Mouse (Mus musculus) CH12.LX (cell line): ENCODE measurements around the gene Gtpbp2. TPM values are rescaled to one million over a fixed set of nuclear protein-coding genes. Genes with fewer than 3 reads are reported as not detected.

Experiments used
- DNase-seq: peaks from one replicate; pipeline ENCODE4 v3.0.0-alpha.2; 2013; ENCODE audit errors: extremely low read depth
- H3K27ac ChIP-seq: 2 replicates; pipeline ENCODE4 v1.5.1; 2012; ENCODE audit warnings: low read depth, mild to moderate bottlenecking, control low read depth, moderate library complexity; ENCODE audit not compliant: insufficient read depth
- H3K27me3 ChIP-seq: replicated peaks from 2 replicates; pipeline ENCODE3; 2012; ENCODE audit warnings: inconsistent platforms
- H3K36me3 ChIP-seq, 2 experiments: replicated peaks in 1 of 2; 2 replicates each; pipeline versions ENCODE3 to v1.6.1; 2012; ENCODE audit warnings: inconsistent platforms in 1 of 2, low read length in 1 of 2, mild to moderate bottlenecking in 1 of 2, mixed read lengths in 1 of 2, moderate library complexity in 1 of 2; ENCODE audit not compliant: control insufficient read depth in 1 of 2, insufficient read depth in 1 of 2
- H3K4me1 ChIP-seq, 2 experiments: 2 replicates each; pipeline ENCODE4 v1.6.1; 2012; ENCODE audit warnings: inconsistent platforms in 1 of 2, moderate library complexity in 1 of 2; ENCODE audit not compliant: insufficient read depth in 2 of 2, control insufficient read depth in 1 of 2
- H3K4me2 ChIP-seq: 2 replicates; pipeline ENCODE4 v1.6.1; 2012; ENCODE audit warnings: low read depth, mild to moderate bottlenecking, control low read depth; ENCODE audit not compliant: poor library complexity, insufficient read depth, severe bottlenecking
- H3K4me3 ChIP-seq, 3 experiments: fragments of 150-350 bp in 1 of 3; sonication (generic) in 1 of 3; replicated peaks in 1 of 3; 2 replicates each; pipeline versions ENCODE3 to v1.5.1; 2011 to 2012; ENCODE audit warnings: low read depth in 2 of 3, low read length in 2 of 3, mild to moderate bottlenecking in 2 of 3, moderate library complexity in 2 of 3, control low read depth in 1 of 3, improper control_type of control experiment in 1 of 3, inconsistent platforms in 1 of 3, mixed read lengths in 1 of 3; ENCODE audit not compliant: poor library complexity in 1 of 3
- H3K79me2 ChIP-seq: replicated peaks from 2 replicates; pipeline ENCODE4 v1.6.1; 2012; ENCODE audit warnings: mild to moderate bottlenecking, moderate library complexity; ENCODE audit not compliant: control insufficient read depth, poor library complexity, insufficient read depth, severe bottlenecking; ENCODE audit errors: extremely low read depth
- H3K9ac ChIP-seq: 2 replicates; pipeline ENCODE4 v1.6.1; 2012; ENCODE audit warnings: low read depth, mild to moderate bottlenecking, control low read depth, moderate library complexity; ENCODE audit not compliant: insufficient read depth
- H3K9me3 ChIP-seq: replicated peaks from 2 replicates; pipeline ENCODE3; 2012; ENCODE audit warnings: low read length, inconsistent platforms, mixed read lengths
- CHD2 ChIP-seq: IDR thresholded peaks from 2 replicates; pipeline ENCODE4 v1.6.1; 2011; ENCODE audit warnings: low read length, improper control_type of control experiment
- E2F4 ChIP-seq: IDR thresholded peaks from 2 replicates; pipeline ENCODE4 v1.6.1; 2011; ENCODE audit warnings: low read depth, low read length, improper control_type of control experiment; ENCODE audit not compliant: insufficient replicate concordance
- ELF1 ChIP-seq: IDR thresholded peaks from 2 replicates; pipeline ENCODE4 v1.6.1; 2014; ENCODE audit warnings: low read depth, mild to moderate bottlenecking, inconsistent platforms, low read length, improper control_type of control experiment
- HCFC1 ChIP-seq: IDR thresholded peaks from 2 replicates; pipeline ENCODE4 v1.6.1; 2012; ENCODE audit warnings: low read depth, mild to moderate bottlenecking, inconsistent platforms, low read length, improper control_type of control experiment
- JUN ChIP-seq: IDR thresholded peaks from 2 replicates; pipeline ENCODE4 v1.6.1; 2011; ENCODE audit warnings: low read depth, mild to moderate bottlenecking, low read length, improper control_type of control experiment, moderate library complexity; ENCODE audit not compliant: insufficient read depth
- KAT2A ChIP-seq: IDR thresholded peaks from 2 replicates; pipeline ENCODE4 v1.6.1; 2012; ENCODE audit warnings: low read length, improper control_type of control experiment, inconsistent platforms; ENCODE audit not compliant: insufficient replicate concordance
- MAZ ChIP-seq: IDR thresholded peaks from 2 replicates; pipeline ENCODE4 v1.6.1; 2012; ENCODE audit warnings: low read depth, mild to moderate bottlenecking, inconsistent platforms, low read length, improper control_type of control experiment, moderate library complexity
- MEF2A ChIP-seq: IDR thresholded peaks from 2 replicates; pipeline ENCODE4 v1.6.1; 2014; ENCODE audit warnings: low read depth, mild to moderate bottlenecking, inconsistent platforms, low read length, improper control_type of control experiment, borderline replicate concordance
- PAX5 ChIP-seq: IDR thresholded peaks from 2 replicates; pipeline ENCODE4 v1.6.1; 2012; ENCODE audit warnings: low read length, inconsistent platforms, mixed read lengths
- POLR2AphosphoS2 ChIP-seq: IDR thresholded peaks from 2 replicates; pipeline ENCODE4 v1.6.1; 2011; ENCODE audit warnings: low read depth, low read length, improper control_type of control experiment
- RAD21 ChIP-seq: IDR thresholded peaks from 2 replicates; pipeline ENCODE4 v1.6.1; 2011; ENCODE audit warnings: low read depth, mild to moderate bottlenecking, low read length, improper control_type of control experiment, moderate library complexity
- RCOR1 ChIP-seq: conservative IDR thresholded peaks from 2 replicates; pipeline ENCODE4 v1.6.1; 2012; ENCODE audit warnings: low read depth, mild to moderate bottlenecking, inconsistent platforms, low read length, improper control_type of control experiment
- USF2 ChIP-seq: conservative IDR thresholded peaks from 2 replicates; pipeline ENCODE4 v1.6.1; 2011; ENCODE audit warnings: low read depth, low read length, improper control_type of control experiment
- ZC3H11A ChIP-seq: IDR thresholded peaks from 2 replicates; pipeline ENCODE4 v1.6.1; 2012; ENCODE audit warnings: low read depth, mild to moderate bottlenecking, inconsistent platforms, low read length, improper control_type of control experiment
- ZKSCAN1 ChIP-seq: IDR thresholded peaks from 2 replicates; pipeline ENCODE4 v1.6.1; 2012; ENCODE audit warnings: low read depth, inconsistent platforms, low read length, improper control_type of control experiment, borderline replicate concordance
- ZNF384 ChIP-seq: IDR thresholded peaks from 2 replicates; pipeline ENCODE4 v1.6.1; 2012; ENCODE audit warnings: low read depth, low read length, improper control_type of control experiment, inconsistent platforms
- dilution Hi-C: fragments of 300-500 bp; cut with MboI; formaldehyde crosslinking; loops from 2 replicates; pipeline ENCODE4 v1.14.3; 2020; ENCODE audit warnings: low sequenced_read_pairs; ENCODE audit not compliant: extremely low pct_unique_long_range_greater_than_20kb, extremely low pct_ligation_motif_present
- in situ Hi-C: fragments of 300-500 bp; cut with MboI; formaldehyde crosslinking; loops from 3 replicates; pipeline ENCODE4 v1.14.3; 2019; ENCODE audit warnings: low sequenced_read_pairs, low pct_ligation_motif_present, low pct_unique_long_range_greater_than_20kb, mixed read lengths
- polyA plus RNA-seq: library from polyadenylated mRNA; unstranded; fragments of >175 nt; gene quantifications from 2 replicates; pipeline ENCODE4 v1.2.1, GENCODE M21; 2012; ENCODE audit warnings: low read depth; ENCODE audit not compliant: insufficient read length
- total RNA-seq, 2 experiments: library from RNA; depleted of rRNA; stranded (reverse); fragments of 300-350 nt in 1 of 2; fragments of >200 nt in 1 of 2; gene quantifications; 2 replicates each; pipeline ENCODE4 v1.2.3; 2012 to 2014

Gene Gtpbp2
- total and polyA plus RNA-seq, 3 experiments: 14.9 to 104 (median 20.8) TPM

DNA sequence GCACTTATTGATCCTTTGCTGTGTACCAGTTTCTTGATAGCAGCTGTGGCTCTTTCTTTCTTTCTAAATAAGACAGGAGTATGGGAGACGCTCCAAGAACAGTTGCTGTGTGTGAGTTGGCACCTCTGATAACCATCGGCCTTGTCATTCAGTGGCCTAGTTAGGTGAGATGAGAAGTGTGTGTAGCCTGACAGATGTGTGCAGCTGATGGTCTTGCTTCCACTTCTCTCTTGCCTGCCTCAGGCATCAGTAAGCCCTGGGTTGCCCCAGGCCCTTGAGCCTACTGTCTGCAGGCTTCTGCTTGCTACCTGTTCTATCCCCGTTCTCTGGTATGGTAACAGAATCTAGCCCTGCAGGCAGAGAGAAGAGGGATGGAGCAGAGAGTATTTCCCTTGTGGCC, 44.0 kb upstream of the Gtpbp2 start:
- peaks cover 44 to 81% of the 10 kb centered on the region in 2 experiments for H3K36me3 ChIP-seq
- no peak for DNase-seq
- peaks cover 2 to 10% of the 10 kb centered on the region in 2 experiments; a peak in 2 of 4 replicates for H3K4me1 ChIP-seq
- H3K27me3 ChIP-seq: no peaks in the 10 kb centered on the region
- no peak overlapping the region for H3K27ac ChIP-seq
- no peak overlapping the region for H3K4me2 ChIP-seq
- no peaks in the 10 kb centered on the region for H3K9me3 ChIP-seq
- peaks cover 4% of the 10 kb centered on the region for H3K79me2 ChIP-seq
- no peak overlapping the region for H3K9ac ChIP-seq
- in situ Hi-C loops (loop anchor here (10.0 kb wide), 1 partner anchor 382 kb away; the partner anchor contains the start of gene 1600014C23Rik), dilution Hi-C loops (no loop called here)
- no peak overlapping the region for H3K4me3 ChIP-seq
- TF ChIP-seq CHD2 (no peak), MEF2A (no peak), ZC3H11A (no peak), RAD21 (no peak), E2F4 (no peak), POLR2AphosphoS2 (no peak), KAT2A (no peak), JUN (no peak), HCFC1 (no peak), ZKSCAN1 (no peak)

DNA sequence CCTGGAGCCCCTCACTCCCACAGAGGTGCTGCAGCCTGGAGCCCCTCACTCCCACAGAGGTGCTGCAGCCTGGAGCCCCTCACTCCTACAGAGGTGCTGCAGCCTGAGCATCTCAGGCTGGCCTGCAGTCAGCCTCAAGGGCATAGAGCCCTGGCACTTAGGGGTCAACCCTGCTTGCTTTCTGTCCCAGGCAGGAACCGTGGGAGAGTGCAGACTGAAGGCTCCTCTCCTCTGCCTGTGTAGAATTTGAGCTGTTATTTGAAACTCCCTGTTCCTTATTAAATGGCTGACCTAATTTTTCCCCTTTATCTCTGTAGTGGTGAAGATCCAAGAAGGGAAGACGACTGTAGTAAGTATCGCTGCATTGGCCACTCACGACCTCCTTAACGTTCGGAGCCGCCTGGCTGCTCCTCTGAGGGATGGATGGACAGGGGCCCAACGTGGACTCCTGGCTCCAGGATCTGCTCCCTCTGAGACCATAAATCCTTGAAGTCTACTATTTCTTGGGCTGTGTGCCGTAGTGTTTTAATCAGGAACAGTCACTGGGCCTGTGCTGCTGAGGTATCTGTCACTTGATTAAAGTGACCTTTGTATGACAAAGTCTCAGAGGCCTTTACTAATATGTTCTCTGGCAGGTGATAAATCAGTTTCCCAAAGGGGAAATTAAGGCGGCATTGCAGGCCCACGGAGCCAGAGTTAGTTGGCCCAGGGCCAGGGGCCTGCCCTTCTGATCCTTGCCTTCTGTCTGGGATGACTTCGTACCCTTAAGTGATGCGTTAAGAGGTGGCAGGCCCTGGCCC, 43.0 kb upstream of the Gtpbp2 start:
- dilution Hi-C loops: no loop called here
- Histone ChIP-seq H3K36me3 (peaks cover 53 to 88% of the 10 kb centered on the region in 2 experiments), H3K79me2 (peaks cover 4% of the 10 kb centered on the region), H3K4me1 (peaks cover 0 to under 1% of the 10 kb centered on the region in 2 experiments; a peak in 1 of 4 replicates), H3K4me3 (no peak overlapping the region), H3K27me3 (no peaks in the 10 kb centered on the region), H3K9me3 (no peaks in the 10 kb centered on the region), H3K27ac (no peak overlapping the region), H3K4me2 (no peak overlapping the region), H3K9ac (no peak overlapping the region)
- no peak for DNase-seq
- in situ Hi-C loops: loop anchor here (10.0 kb wide), 1 partner anchor 383 kb away; the partner anchor contains the start of gene 1600014C23Rik
- TF ChIP-seq USF2: no peak
- no peak for TF ChIP-seq ELF1
- no peak for TF ChIP-seq RCOR1
- no peak for TF ChIP-seq MAZ
- no peak for TF ChIP-seq PAX5
- TF ChIP-seq ZNF384: no peak
- TF ChIP-seq, all 38 proteins: peak for 0
